Mouse (Mus musculus): Measurements from ENCODE around the gene Myo1e. TPM values are rescaled to one million over a fixed set of nuclear protein-coding genes. Genes with fewer than 3 reads are reported as not detected.

The Myo1e gene
- polyA plus RNA-seq, 1 experiment from 2014 or later, result 7.5 TPM

- Histone ChIP-seq H3K9me3 (ENCODE audit: control insufficient read depth, low read length) (no peaks in the 10 kb centered on the region), H3K4me3 (ENCODE audit: low read length) (no peak overlapping the region), H3K36me3 (ENCODE audit: control insufficient read depth, insufficient read depth, low read length) (no peaks in the 10 kb centered on the region), H3K27ac (ENCODE audit: low read depth, low read length) (no peak overlapping the region), H3K4me1 (ENCODE audit: control insufficient read depth, insufficient read depth, low read depth, low read length) (peaks cover 4% of the 10 kb centered on the region; the same call in 1 of the 2 replicates), H3K27me3 (replicated peaks; ENCODE audit: control insufficient read depth, insufficient read depth, low read length) (no peaks in the 10 kb centered on the region), H3K4me2 (ENCODE audit: low read length) (no peak overlapping the region), H3K9ac (ENCODE audit: low read depth, low read length) (no peak overlapping the region)
- WGBS, result 92% methylated on average over 2 of the region's 2 CpGs
- no peak for ATAC-seq
Measured at GRCm38 (mm10) chr9:70349274-70349673, 142.1 kb downstream of the Myo1e start.

GRCm38 (mm10) chr9:70351570-70352277 is 144.6 kb downstream of the Myo1e start:
- Histone ChIP-seq H3K36me3 (ENCODE audit: control insufficient read depth, insufficient read depth, low read length) (no peaks in the 10 kb centered on the region), H3K4me2 (ENCODE audit: low read length) (no peak overlapping the region), H3K27ac (ENCODE audit: low read depth, low read length) (peak overlapping the region; percentile 24; the same call in 1 of the 2 replicates), H3K4me1 (ENCODE audit: control insufficient read depth, insufficient read depth, low read depth, low read length) (peaks cover 4% of the 10 kb centered on the region; the same call in 1 of the 2 replicates), H3K4me3 (ENCODE audit: low read length) (no peak overlapping the region), H3K9me3 (ENCODE audit: control insufficient read depth, low read length) (no peaks in the 10 kb centered on the region), H3K9ac (ENCODE audit: low read depth, low read length) (no peak overlapping the region), H3K27me3 (replicated peaks; ENCODE audit: control insufficient read depth, insufficient read depth, low read length) (no peaks in the 10 kb centered on the region)
- ATAC-seq, result peak; percentile 40; the same call in 1 of the 2 replicates
- WGBS, result 28% methylated on average over 8 of the region's 8 CpGs

- H3K4me3 ChIP-seq (ENCODE audit: low read length), result no peak overlapping the region
- no peak overlapping the region for H3K4me2 ChIP-seq (ENCODE audit: low read length)
- H3K9me3 ChIP-seq (ENCODE audit: control insufficient read depth, low read length), result peaks cover 5% of the 10 kb centered on the region; the same call in 1 of the 2 replicates
- ATAC-seq, result no peak
- 54% methylated on average over 8 of the region's 8 CpGs for WGBS
- no peaks in the 10 kb centered on the region for H3K27me3 ChIP-seq (replicated peaks; ENCODE audit: control insufficient read depth, insufficient read depth, low read length)
- H3K27ac ChIP-seq (ENCODE audit: low read depth, low read length), result no peak overlapping the region
- H3K36me3 ChIP-seq (ENCODE audit: control insufficient read depth, insufficient read depth, low read length), result peaks cover 2% of the 10 kb centered on the region; the same call in 1 of the 2 replicates
- no peak overlapping the region for H3K9ac ChIP-seq (ENCODE audit: low read depth, low read length)
- peaks cover 4% of the 10 kb centered on the region; the same call in 1 of the 2 replicates for H3K4me1 ChIP-seq (ENCODE audit: control insufficient read depth, insufficient read depth, low read depth, low read length)
Measured at GRCm38 (mm10) chr9:70356254-70356653, 149.1 kb downstream of the Myo1e start.

- H3K36me3 ChIP-seq (ENCODE audit: control insufficient read depth, insufficient read depth, low read length), result peaks cover 2% of the 10 kb centered on the region; the same call in 1 of the 2 replicates
- H3K27me3 ChIP-seq (replicated peaks; ENCODE audit: control insufficient read depth, insufficient read depth, low read length), result no peaks in the 10 kb centered on the region
- H3K9me3 ChIP-seq (ENCODE audit: control insufficient read depth, low read length), result peaks cover 5% of the 10 kb centered on the region; the same call in 1 of the 2 replicates
- no peak overlapping the region for H3K9ac ChIP-seq (ENCODE audit: low read depth, low read length)
- WGBS, result 95% methylated on average over 2 of the region's 2 CpGs
- H3K4me2 ChIP-seq (ENCODE audit: low read length), result no peak overlapping the region
- no peaks in the 10 kb centered on the region for H3K4me1 ChIP-seq (ENCODE audit: control insufficient read depth, insufficient read depth, low read depth, low read length)
- ATAC-seq, result no peak
- H3K27ac ChIP-seq (ENCODE audit: low read depth, low read length), result no peak overlapping the region
- no peak overlapping the region for H3K4me3 ChIP-seq (ENCODE audit: low read length)
Measured at GRCm38 (mm10) chr9:70359402-70360131, 152.4 kb downstream of the Myo1e start.

- Histone ChIP-seq H3K27me3 (replicated peaks; ENCODE audit: control insufficient read depth, insufficient read depth, low read length) (no peaks in the 10 kb centered on the region), H3K9ac (ENCODE audit: low read depth, low read length) (no peak overlapping the region), H3K4me1 (ENCODE audit: control insufficient read depth, insufficient read depth, low read depth, low read length) (no peaks in the 10 kb centered on the region), H3K27ac (ENCODE audit: low read depth, low read length) (no peak overlapping the region), H3K4me3 (ENCODE audit: low read length) (no peak overlapping the region), H3K36me3 (ENCODE audit: control insufficient read depth, insufficient read depth, low read length) (no peaks in the 10 kb centered on the region; the same call in 1 of the 2 replicates), H3K9me3 (ENCODE audit: control insufficient read depth, low read length) (no peaks in the 10 kb centered on the region), H3K4me2 (ENCODE audit: low read length) (no peak overlapping the region)
- WGBS, result 96% methylated on average over 8 of the region's 8 CpGs
- ATAC-seq, result no peak
Measured at GRCm38 (mm10) chr9:70364741-70365140, 157.6 kb downstream of the Myo1e start.

- Histone ChIP-seq H3K4me3 (ENCODE audit: low read length) (no peak overlapping the region), H3K9me3 (ENCODE audit: control insufficient read depth, low read length) (no peaks in the 10 kb centered on the region), H3K36me3 (ENCODE audit: control insufficient read depth, insufficient read depth, low read length) (no peaks in the 10 kb centered on the region), H3K27ac (ENCODE audit: low read depth, low read length) (no peak overlapping the region), H3K27me3 (replicated peaks; ENCODE audit: control insufficient read depth, insufficient read depth, low read length) (no peaks in the 10 kb centered on the region), H3K4me1 (ENCODE audit: control insufficient read depth, insufficient read depth, low read depth, low read length) (no peaks in the 10 kb centered on the region), H3K9ac (ENCODE audit: low read depth, low read length) (no peak overlapping the region), H3K4me2 (ENCODE audit: low read length) (no peak overlapping the region)
- ATAC-seq, result no peak
- 98% methylated on average over 2 of the region's 2 CpGs for WGBS
Measured at GRCm38 (mm10) chr9:70365915-70366314, 158.8 kb downstream of the Myo1e start.

- H3K4me3 ChIP-seq (ENCODE audit: low read length), result no peak overlapping the region
- H3K36me3 ChIP-seq (ENCODE audit: control insufficient read depth, insufficient read depth, low read length), result no peaks in the 10 kb centered on the region
- no peaks in the 10 kb centered on the region for H3K4me1 ChIP-seq (ENCODE audit: control insufficient read depth, insufficient read depth, low read depth, low read length)
- no peak overlapping the region for H3K27ac ChIP-seq (ENCODE audit: low read depth, low read length)
- no peaks in the 10 kb centered on the region for H3K9me3 ChIP-seq (ENCODE audit: control insufficient read depth, low read length)
- no peaks in the 10 kb centered on the region for H3K27me3 ChIP-seq (replicated peaks; ENCODE audit: control insufficient read depth, insufficient read depth, low read length)
- no peak for ATAC-seq
- 88% methylated on average over 6 of the region's 6 CpGs for WGBS
- H3K9ac ChIP-seq (ENCODE audit: low read depth, low read length), result no peak overlapping the region
- H3K4me2 ChIP-seq (ENCODE audit: low read length), result no peak overlapping the region
Measured at GRCm38 (mm10) chr9:70366898-70367297, 159.7 kb downstream of the Myo1e start.

GRCm38 (mm10) chr9:70371638-70372037 is 164.5 kb downstream of the Myo1e start:
- H3K9me3 ChIP-seq (ENCODE audit: control insufficient read depth, low read length), result no peaks in the 10 kb centered on the region
- no peak overlapping the region for H3K4me2 ChIP-seq (ENCODE audit: low read length)
- H3K9ac ChIP-seq (ENCODE audit: low read depth, low read length), result no peak overlapping the region
- no peaks in the 10 kb centered on the region for H3K36me3 ChIP-seq (ENCODE audit: control insufficient read depth, insufficient read depth, low read length)
- no peaks in the 10 kb centered on the region for H3K4me1 ChIP-seq (ENCODE audit: control insufficient read depth, insufficient read depth, low read depth, low read length)
- H3K27me3 ChIP-seq (replicated peaks; ENCODE audit: control insufficient read depth, insufficient read depth, low read length), result no peaks in the 10 kb centered on the region
- no peak for ATAC-seq
- no peak overlapping the region for H3K4me3 ChIP-seq (ENCODE audit: low read length)
- WGBS, result 75% methylated on average over 5 of the region's 5 CpGs
- H3K27ac ChIP-seq (ENCODE audit: low read depth, low read length), result no peak overlapping the region

Data from hindbrain, embryonic 16.5 days (tissue).